Mouse (Mus musculus) limb, embryonic 14.5 days (tissue): ENCODE data around the gene Tgm4. TPM values are rescaled to one million over a fixed set of nuclear protein-coding genes. Genes with fewer than 3 reads are reported as not detected.

Experiments used
- ATAC-seq: fragments of 200-750 bp; cut with Nextera tagmentation; 2 replicates; pipeline ENCODE4 v1.8.0; 2017; ENCODE audit warnings: low read depth, moderate number of reproducible peaks, moderate TSS enrichment; ENCODE audit not compliant: low FRiP score
- DNase-seq: peaks from one replicate; pipeline ENCODE4 v3.0.0-alpha.2; 2015; ENCODE audit warnings: low spot score
- H3K27ac ChIP-seq: fragments of 300-500 bp; sonication (generic); replicated peaks from 2 replicates; pipeline ENCODE4 v1.5.1; 2014; ENCODE audit warnings: low read depth, mild to moderate bottlenecking, low read length, moderate library complexity, mixed read lengths
- H3K27me3 ChIP-seq: fragments of 300-500 bp; sonication (generic); 2 replicates; pipeline ENCODE4 v1.6.1; 2014; ENCODE audit warnings: low read length, mixed read lengths; ENCODE audit not compliant: control insufficient read depth, insufficient read depth
- H3K36me3 ChIP-seq: fragments of 300-500 bp; sonication (generic); 2 replicates; pipeline ENCODE4 v1.6.1; 2014; ENCODE audit warnings: mild to moderate bottlenecking, low read length, moderate library complexity, mixed read lengths; ENCODE audit not compliant: control insufficient read depth, insufficient read depth
- H3K4me1 ChIP-seq: fragments of 300-500 bp; sonication (generic); 2 replicates; pipeline ENCODE4 v1.6.1; 2014; ENCODE audit warnings: antibody characterized with exemption, low read length, mixed read lengths; ENCODE audit not compliant: control insufficient read depth, insufficient read depth
- H3K4me2 ChIP-seq: fragments of 300-500 bp; sonication (generic); replicated peaks from 2 replicates; pipeline ENCODE4 v1.6.1; 2014; ENCODE audit warnings: low read depth, mild to moderate bottlenecking, low read length, moderate library complexity; ENCODE audit not compliant: severe bottlenecking
- H3K4me3 ChIP-seq: fragments of 300-500 bp; sonication (generic); replicated peaks from 2 replicates; pipeline ENCODE4 v1.5.1; 2014; ENCODE audit warnings: low read length
- H3K9ac ChIP-seq: fragments of 300-500 bp; sonication (generic); 2 replicates; pipeline ENCODE4 v1.6.1; 2014; ENCODE audit warnings: mild to moderate bottlenecking, low read depth, low read length, moderate library complexity; ENCODE audit not compliant: severe bottlenecking
- H3K9me3 ChIP-seq: fragments of 300-500 bp; sonication (generic); 2 replicates; pipeline ENCODE4 v1.6.1; 2016; ENCODE audit warnings: low read length; ENCODE audit not compliant: control insufficient read depth
- POLR2A ChIP-seq: fragments of 200-500 bp; IDR thresholded peaks from 2 replicates; pipeline ENCODE4 v1.8.0; 2012; ENCODE audit warnings: inconsistent platforms, mild to moderate bottlenecking, moderate library complexity, borderline replicate concordance; ENCODE audit not compliant: insufficient read depth, insufficient read length; ENCODE audit errors: extremely low read depth
- WGBS: fragments of 180-500 bp; shearing (Covaris S2); extraction: QIAGEN DNeasy Blood & Tissue Kit; methylation state at CpG from one replicate; pipeline ENCODE4 v1.1.7; 2014; 5-methylcytosine and 5-hydroxymethylcytosine counted together
- polyA plus RNA-seq, 2 experiments: library from polyadenylated mRNA; depleted of rRNA in 1 of 2; stranded (reverse) in 1 of 2; unstranded in 1 of 2; fragments of >200 nt; fragmentation: Nextera tagmentation in 1 of 2; extraction: Ambion mirVana in 1 of 2; gene quantifications; 2 replicates each; pipeline versions ENCODE4 v1.2.1 to v1.2.3; 2012 to 2014

Gene Tgm4
- polyA plus RNA-seq, 2 experiments: 0.45 to 0.47 TPM

- Histone ChIP-seq H3K27me3 (no peaks in the 10 kb centered on the region), H3K36me3 (peaks cover 84% of the 10 kb centered on the region), H3K4me2 (no peak overlapping the region), H3K4me1 (no peaks in the 10 kb centered on the region), H3K4me3 (no peak overlapping the region), H3K27ac (no peak overlapping the region), H3K9me3 (no peaks in the 10 kb centered on the region), H3K9ac (no peak overlapping the region)
- ATAC-seq (no peak), DNase-seq (no peak)
- TF ChIP-seq POLR2A: no peak
- WGBS: 76% methylated on average over 3 of the region's 3 CpGs
Observed at GRCm38 (mm10) chr9:123087558-123087957, 53.0 kb downstream of the Tgm4 start.

GRCm38 (mm10) chr9:123090844-123091243, 56.3 kb downstream of the Tgm4 start:
- Histone ChIP-seq H3K36me3 (peaks cover 66% of the 10 kb centered on the region), H3K4me3 (no peak overlapping the region), H3K4me2 (no peak overlapping the region), H3K4me1 (no peaks in the 10 kb centered on the region), H3K27me3 (no peaks in the 10 kb centered on the region), H3K9me3 (no peaks in the 10 kb centered on the region), H3K9ac (no peak overlapping the region), H3K27ac (no peak overlapping the region)
- TF ChIP-seq POLR2A: no peak
- 89% methylated on average over 4 of the region's 4 CpGs for WGBS
- ATAC-seq (no peak), DNase-seq (no peak)

GRCm38 (mm10) chr9:123099631-123100455, 65.3 kb downstream of the Tgm4 start:
- H3K27ac ChIP-seq: no peak overlapping the region
- no peak overlapping the region for H3K4me3 ChIP-seq
- ATAC-seq (no peak), DNase-seq (no peak)
- no peak for TF ChIP-seq POLR2A
- H3K4me2 ChIP-seq: no peak overlapping the region
- no peaks in the 10 kb centered on the region for H3K9me3 ChIP-seq
- peaks cover 63% of the 10 kb centered on the region for H3K36me3 ChIP-seq
- H3K9ac ChIP-seq: no peak overlapping the region
- no peaks in the 10 kb centered on the region for H3K4me1 ChIP-seq
- H3K27me3 ChIP-seq: no peaks in the 10 kb centered on the region
- 95% methylated on average over 16 of the region's 16 CpGs for WGBS

- peaks cover 40% of the 10 kb centered on the region for H3K36me3 ChIP-seq
- TF ChIP-seq POLR2A: no peak
- no peaks in the 10 kb centered on the region for H3K27me3 ChIP-seq
- H3K4me1 ChIP-seq: no peaks in the 10 kb centered on the region
- H3K4me3 ChIP-seq: no peak overlapping the region
- H3K4me2 ChIP-seq: no peak overlapping the region
- H3K9me3 ChIP-seq: no peaks in the 10 kb centered on the region
- no peak for DNase-seq
- no peak overlapping the region for H3K27ac ChIP-seq
- no peak overlapping the region for H3K9ac ChIP-seq
- no peak for ATAC-seq
Observed at GRCm38 (mm10) chr9:123103425-123103824, 68.9 kb downstream of the Tgm4 start.

GRCm38 (mm10) chr9:123104362-123104761, 69.8 kb downstream of the Tgm4 start:
- no peaks in the 10 kb centered on the region for H3K9me3 ChIP-seq
- no peak overlapping the region for H3K4me2 ChIP-seq
- no peaks in the 10 kb centered on the region for H3K4me1 ChIP-seq
- ATAC-seq: no peak
- DNase-seq: no peak
- peaks cover 31% of the 10 kb centered on the region for H3K36me3 ChIP-seq
- no peak overlapping the region for H3K27ac ChIP-seq
- no peak overlapping the region for H3K9ac ChIP-seq
- H3K27me3 ChIP-seq: no peaks in the 10 kb centered on the region
- TF ChIP-seq POLR2A: no peak
- no peak overlapping the region for H3K4me3 ChIP-seq
